In the genomic region with DNA sequence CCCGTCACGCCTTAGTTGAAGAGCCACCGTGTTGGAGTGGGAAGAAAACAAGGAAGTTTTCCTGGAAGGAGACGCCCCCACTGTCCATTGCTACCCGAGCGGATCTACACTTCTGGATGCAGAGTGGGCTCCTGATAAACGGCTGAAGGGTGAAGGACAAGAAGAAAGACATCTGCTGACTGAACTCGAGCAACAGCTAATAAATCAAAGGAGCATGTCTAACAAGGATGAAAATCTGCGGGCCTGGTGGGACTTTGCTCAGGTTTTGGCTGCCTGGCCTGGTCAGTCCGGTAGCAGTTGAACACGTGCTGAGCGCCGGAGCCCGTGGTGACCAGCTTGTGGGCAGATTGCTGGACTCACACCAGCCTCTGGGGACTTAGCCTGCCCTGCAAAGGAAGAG, we compare ENCODE assay signal across 9 mouse cellular contexts. TPM values are rescaled to one million over a fixed set of nuclear protein-coding genes. Genes with fewer than 3 reads are reported as not detected.
DNase-seq lines count a peak whose midpoint lies in the region; ATAC-seq lines count a peak whose summit lies in the region.
"Had no signal": no experiment of that assay in that cellular context is flagged by ENCODE, and none has a peak within 500 bp of the region (broad histone marks: within the 10 kb centered on the region; RNA-seq: fewer than 3 reads in every experiment).

No protein-coding gene starts in this region.

- H3K27me3 ChIP-seq in lung, embryonic 15.5 days, result no peaks in the 10 kb centered on the region
- H3K27me3 ChIP-seq in hindbrain, embryonic 12.5 days, result no peaks in the 10 kb centered on the region; the same call in 1 of the 2 replicates
- no peaks in the 10 kb centered on the region for H3K27me3 ChIP-seq in stomach, embryonic 16.5 days (ENCODE audit: control insufficient read depth, insufficient read depth, low read length)

- H3K4me1 ChIP-seq in lung, embryonic 15.5 days, result peaks cover 21% of the 10 kb centered on the region
- peaks cover 6% of the 10 kb centered on the region for H3K4me1 ChIP-seq in hindbrain, embryonic 12.5 days
- H3K4me1 ChIP-seq in stomach, embryonic 16.5 days (ENCODE audit: control insufficient read depth, insufficient read depth, low read length), result peaks cover 11% of the 10 kb centered on the region

- no peak for ATAC-seq in lung, embryonic 15.5 days (ENCODE audit: borderline replicate concordance, extremely low read depth, low FRiP score, low TSS enrichment)
- no peak for ATAC-seq in hindbrain, embryonic 12.5 days (ENCODE audit: low FRiP score)
- no peak for ATAC-seq in stomach, embryonic 16.5 days (ENCODE audit: insufficient read depth, low FRiP score)
- no peak for ATAC-seq in CD4-positive, CD25-positive, alpha-beta regulatory T cell, adult 4 months

- H3K4me3 ChIP-seq in lung, embryonic 15.5 days, result no peak overlapping the region
- H3K4me3 ChIP-seq in hindbrain, embryonic 12.5 days, result no peak overlapping the region
- H3K4me3 ChIP-seq in stomach, embryonic 16.5 days (replicated peaks; ENCODE audit: low read length), result no peak overlapping the region
- H3K4me3 ChIP-seq: megakaryocyte, embryonic 14.5 days had no signal

- no peak for DNase-seq in lung, postnatal 4 days
- peak; percentile 83 to 89 for DNase-seq in kidney, postnatal 36 days
- DNase-seq in cerebellum, adult 18-20 months, result no peak
- DNase-seq: thymus, adult 18-20 months had no signal

- H3K4me2 ChIP-seq in lung, embryonic 15.5 days, result peak overlapping the region; percentile 34
- H3K4me2 ChIP-seq in hindbrain, embryonic 12.5 days (replicated peaks), result peak overlapping the region; percentile 38
- peak overlapping the region; percentile 41 for H3K4me2 ChIP-seq in stomach, embryonic 16.5 days (ENCODE audit: low read depth, low read length)

- whole genome bisulfite sequencing in lung, embryonic 15.5 days, result 30% methylated on average over 14 of the region's 14 CpGs
- 68% methylated on average over 14 of the region's 14 CpGs for WGBS in hindbrain, embryonic 12.5 days
- 45% methylated on average over 14 of the region's 14 CpGs for WGBS in stomach, embryonic 16.5 days

- no peaks in the 10 kb centered on the region for H3K9me3 ChIP-seq in lung, embryonic 15.5 days
- H3K9me3 ChIP-seq in hindbrain, embryonic 12.5 days (replicated peaks), result no peaks in the 10 kb centered on the region
- H3K9me3 ChIP-seq in stomach, embryonic 16.5 days (replicated peaks; ENCODE audit: control insufficient read depth, low read length), result no peaks in the 10 kb centered on the region

- H3K27ac ChIP-seq in lung, embryonic 15.5 days, result no peak overlapping the region
- H3K27ac ChIP-seq in hindbrain, embryonic 12.5 days, result no peak overlapping the region
- H3K27ac ChIP-seq in stomach, embryonic 16.5 days (ENCODE audit: low read length), result no peak overlapping the region

- H3K9ac ChIP-seq in lung, embryonic 15.5 days, result no peak overlapping the region
- H3K9ac ChIP-seq in hindbrain, embryonic 12.5 days, result no peak overlapping the region
- peak overlapping the region; percentile 20; the same call in 1 of the 2 replicates for H3K9ac ChIP-seq in stomach, embryonic 16.5 days (ENCODE audit: low read length)

- no peaks in the 10 kb centered on the region for H3K36me3 ChIP-seq in lung, embryonic 15.5 days
- no peaks in the 10 kb centered on the region for H3K36me3 ChIP-seq in hindbrain, embryonic 12.5 days
- H3K36me3 ChIP-seq in stomach, embryonic 16.5 days (ENCODE audit: control insufficient read depth, insufficient read depth, low read length), result no peaks in the 10 kb centered on the region

RNA-seq across cellular contexts. Expression of a gene that starts 0.6 kb away (rescaled TPM):
- polyA plus RNA-seq in lung, embryonic 15.5 days (2015; fragmentation: Nextera tagmentation; extraction: Ambion mirVana), result 0.54 and 0.65 TPM in 2 replicates
- polyA plus RNA-seq in hindbrain, embryonic 12.5 days (2016; fragmentation: Nextera tagmentation; extraction: Ambion mirVana), result 1.7 and 2.1 TPM in 2 replicates
- 1.00 and 1.8 TPM in 2 replicates for polyA plus RNA-seq in stomach, embryonic 16.5 days (2015; fragmentation: Nextera tagmentation; extraction: Ambion mirVana)
- polyA plus RNA-seq in CD4-positive, CD25-positive, alpha-beta regulatory T cell, adult 4 months (2017; shearing (Covaris generic)), result not detected

RNA-seq across cellular contexts. Expression of a gene that starts 29.1 kb away (rescaled TPM):
- not detected in 2 replicates for polyA plus RNA-seq in lung, embryonic 15.5 days (2015; fragmentation: Nextera tagmentation; extraction: Ambion mirVana)
- not detected in 2 replicates for polyA plus RNA-seq in hindbrain, embryonic 12.5 days (2016; fragmentation: Nextera tagmentation; extraction: Ambion mirVana)
- polyA plus RNA-seq in stomach, embryonic 16.5 days (2015; fragmentation: Nextera tagmentation; extraction: Ambion mirVana), result 0.14 TPM in 1 of 2 replicates, not detected in the other
- polyA plus RNA-seq in CD4-positive, CD25-positive, alpha-beta regulatory T cell, adult 4 months (2017; shearing (Covaris generic)), result not detected

RNA-seq across cellular contexts. Expression of a gene that starts 32.5 kb away (rescaled TPM):
- 2.0 and 2.2 TPM in 2 replicates for polyA plus RNA-seq in lung, embryonic 15.5 days (2015; fragmentation: Nextera tagmentation; extraction: Ambion mirVana)
- 0.68 TPM in 2 replicates for polyA plus RNA-seq in hindbrain, embryonic 12.5 days (2016; fragmentation: Nextera tagmentation; extraction: Ambion mirVana)
- polyA plus RNA-seq in stomach, embryonic 16.5 days (2015; fragmentation: Nextera tagmentation; extraction: Ambion mirVana), result 1.5 TPM in 2 replicates
- under 1 TPM; 0.15 to 0.30 TPM for polyA plus RNA-seq in CD4-positive, CD25-positive, alpha-beta regulatory T cell, adult 4 months (2017; shearing (Covaris generic))

Comparison
In these comparisons a context has a peak if more than half of its experiments do, and no peak if none do; other contexts are left out.
1. DNase-seq: peak in kidney, postnatal 36 days (2 of 2); none in lung, postnatal 4 days (0 of 2) and cerebellum, adult 18-20 months (0 of 2).
2. Peak in every context shown above with its lines, with median percentiles within 50 percentile points of each other: H3K4me2 ChIP-seq.